Mouse (Mus musculus): ENCODE results near the gene Tmem89. TPM values are rescaled to one million over a fixed set of nuclear protein-coding genes. Genes with fewer than 3 reads are reported as not detected.

Tmem89 gene
- polyA plus RNA-seq, 1 experiment from 2014 or later: 0.48 TPM

DNA sequence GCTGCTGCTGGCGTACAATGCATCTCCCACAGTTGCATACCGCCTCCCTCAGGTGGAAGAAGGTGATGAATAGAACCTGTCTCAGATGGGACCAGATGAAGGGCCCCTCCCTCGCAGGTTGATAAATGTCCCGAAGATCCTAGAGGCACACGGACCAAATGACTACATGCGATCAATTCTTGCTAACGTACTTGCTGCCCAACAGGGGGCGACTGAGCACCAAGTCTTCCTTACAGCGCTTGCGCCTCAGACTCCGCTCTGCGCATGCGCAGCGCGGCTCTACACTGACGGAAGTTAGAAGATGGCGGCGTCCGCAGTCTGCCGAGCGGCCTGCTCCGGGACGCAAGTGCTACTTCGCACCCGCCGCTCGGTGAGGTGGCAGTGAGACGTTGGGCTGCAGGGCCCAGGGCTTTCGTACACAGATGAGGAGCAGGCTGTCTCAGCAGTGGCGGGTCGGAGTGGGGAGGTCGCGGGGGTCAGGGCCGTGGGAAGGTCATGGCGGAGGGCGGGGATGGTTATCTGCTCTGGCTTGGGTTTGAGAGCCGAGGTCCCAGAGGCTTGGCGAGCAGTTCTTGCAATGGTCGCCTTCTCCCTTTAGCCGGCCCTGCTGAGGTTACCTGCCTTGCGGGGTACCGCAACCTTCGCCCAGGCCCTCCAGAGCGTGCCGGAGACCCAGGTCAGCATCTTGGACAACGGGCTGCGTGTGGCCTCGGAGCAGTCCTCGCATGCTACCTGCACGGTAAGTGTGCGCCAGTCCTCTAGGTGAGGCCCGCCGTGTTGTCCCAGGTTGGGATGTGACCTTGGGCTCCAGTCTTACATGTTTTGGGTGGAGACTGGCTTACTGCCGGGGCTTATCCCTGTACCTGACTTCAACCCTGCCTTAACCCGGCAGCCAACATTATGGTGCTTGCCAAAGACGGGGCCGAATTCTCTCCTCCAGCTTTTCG is 22.3 kb downstream of the Tmem89 start, which contains the start of gene Uqcrc1:
Gene Uqcrc1, plus strand, starts transcription at position 216 of the 947 bp plus-strand sequence.
- Histone ChIP-seq H3K4me3 (ENCODE audit: low read depth, low read length) (peak within 1 kb of the TSS; percentile 98), H3K9me3 (ENCODE audit: low read length) (no peaks in the 10 kb centered on the region), H3K36me3 (ENCODE audit: insufficient read depth, low read length) (peaks cover 7% of the 10 kb centered on the region), H3K4me2 (replicated peaks; ENCODE audit: low read depth, low read length) (peak within 1 kb of the TSS; percentile 81), H3K27me3 (replicated peaks; ENCODE audit: insufficient read depth, low read length) (no peaks in the 10 kb centered on the region), H3K9ac (replicated peaks; ENCODE audit: low read depth) (peak within 1 kb of the TSS; percentile 87), H3K27ac (ENCODE audit: low read length) (0 out of 2 replicates have a peak within 1 kb of the TSS, but pooled peaks have one; percentile 57), H3K4me1 (ENCODE audit: insufficient read depth, low read depth, low read length) (no peaks in the 10 kb centered on the region)
- no peak for TF ChIP-seq EP300 (IDR thresholded peaks at IDR 0.05)
- TF ChIP-seq CTCF (IDR thresholded peaks at IDR 0.05): peak; percentile 96
- DNase-seq (ENCODE audit: low spot score) (peak; percentile 98), ATAC-seq (peak; percentile 93)
- under 1% methylated on average over 55 of the region's 58 CpGs for WGBS

GRCm38 (mm10) chr9:108945111-108945510 is 30.7 kb downstream of the Tmem89 start:
- no peak overlapping the region for H3K4me2 ChIP-seq (replicated peaks; ENCODE audit: low read depth, low read length)
- peaks cover 55% of the 10 kb centered on the region for H3K36me3 ChIP-seq (ENCODE audit: insufficient read depth, low read length)
- 72% methylated on average over 9 of the region's 9 CpGs for WGBS
- H3K27ac ChIP-seq (ENCODE audit: low read length): no peak overlapping the region
- TF ChIP-seq EP300 (IDR thresholded peaks at IDR 0.05): no peak
- no peak for TF ChIP-seq CTCF (IDR thresholded peaks at IDR 0.05)
- H3K9ac ChIP-seq (replicated peaks; ENCODE audit: low read depth): no peak overlapping the region
- no peaks in the 10 kb centered on the region for H3K4me1 ChIP-seq (ENCODE audit: insufficient read depth, low read depth, low read length)
- H3K9me3 ChIP-seq (ENCODE audit: low read length): no peaks in the 10 kb centered on the region
- no peak for DNase-seq (ENCODE audit: low spot score)
- no peak overlapping the region for H3K4me3 ChIP-seq (ENCODE audit: low read depth, low read length)
- no peak for ATAC-seq
- no peaks in the 10 kb centered on the region for H3K27me3 ChIP-seq (replicated peaks; ENCODE audit: insufficient read depth, low read length)

DNA sequence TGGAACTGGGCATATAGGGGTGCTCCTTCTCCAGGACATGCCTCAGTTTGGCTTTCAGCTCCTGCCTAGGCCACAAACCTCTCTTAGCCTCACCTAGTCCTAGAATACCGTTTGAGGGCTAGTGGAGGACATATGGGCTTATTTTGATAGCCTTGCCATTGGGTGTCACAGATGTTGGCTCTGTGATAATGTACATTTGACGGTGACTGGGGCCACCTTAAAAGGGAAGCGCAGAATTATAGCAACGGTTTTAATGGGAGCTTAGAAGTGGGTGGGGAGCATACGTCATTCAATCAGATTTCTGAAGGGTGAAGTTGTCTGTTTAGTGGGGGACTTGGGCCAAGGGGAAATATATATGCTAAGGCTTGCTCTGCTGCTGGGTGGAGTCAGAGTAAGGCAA is 31.2 kb downstream of the Tmem89 start:
- no peak overlapping the region for H3K4me2 ChIP-seq (replicated peaks; ENCODE audit: low read depth, low read length)
- WGBS: 87% methylated on average over 5 of the region's 5 CpGs
- no peak for TF ChIP-seq CTCF (IDR thresholded peaks at IDR 0.05)
- TF ChIP-seq EP300 (IDR thresholded peaks at IDR 0.05): no peak
- H3K9me3 ChIP-seq (ENCODE audit: low read length): no peaks in the 10 kb centered on the region
- H3K27me3 ChIP-seq (replicated peaks; ENCODE audit: insufficient read depth, low read length): no peaks in the 10 kb centered on the region
- no peak overlapping the region for H3K9ac ChIP-seq (replicated peaks; ENCODE audit: low read depth)
- H3K4me3 ChIP-seq (ENCODE audit: low read depth, low read length): no peak overlapping the region
- H3K36me3 ChIP-seq (ENCODE audit: insufficient read depth, low read length): peaks cover 58% of the 10 kb centered on the region
- ATAC-seq (no peak), DNase-seq (ENCODE audit: low spot score) (no peak)
- H3K4me1 ChIP-seq (ENCODE audit: insufficient read depth, low read depth, low read length): no peaks in the 10 kb centered on the region
- no peak overlapping the region for H3K27ac ChIP-seq (ENCODE audit: low read length)

DNA sequence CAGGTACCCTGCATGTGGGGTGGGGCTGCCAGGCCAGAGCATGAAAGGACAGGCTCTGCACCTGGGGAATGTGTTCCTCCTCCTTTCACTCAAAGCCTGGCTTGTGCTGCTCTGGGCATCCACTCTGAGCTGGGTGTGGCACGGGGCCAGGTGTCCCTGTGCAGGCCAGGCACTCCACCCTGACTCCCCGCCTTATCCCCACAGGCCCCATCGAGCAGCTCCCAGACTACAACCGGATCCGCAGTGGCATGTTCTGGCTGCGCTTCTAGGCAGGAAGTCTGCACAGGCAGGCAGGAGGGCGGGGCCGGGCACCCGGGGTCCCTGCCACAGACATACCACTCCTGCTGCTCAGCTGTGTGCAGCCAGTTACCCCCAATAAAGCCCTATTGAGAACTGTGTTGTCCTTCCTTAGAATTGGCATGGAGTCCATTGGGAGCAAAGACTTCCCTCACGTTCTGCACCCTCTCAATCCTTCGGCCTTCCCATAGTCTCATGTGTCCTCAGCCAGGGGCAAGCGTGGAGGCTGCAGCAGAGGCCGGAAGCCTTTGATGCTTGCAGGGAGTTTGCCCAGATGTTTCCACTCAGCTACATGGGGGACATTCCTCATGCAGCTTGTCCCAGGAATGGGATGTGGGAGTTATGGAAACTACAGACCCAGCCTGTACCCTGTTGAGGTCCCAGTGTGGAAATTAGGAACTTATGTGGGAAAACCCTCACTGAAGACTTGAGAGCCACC is 35.0 kb downstream of the Tmem89 start:
- H3K27me3 ChIP-seq (replicated peaks; ENCODE audit: insufficient read depth, low read length): no peaks in the 10 kb centered on the region
- TF ChIP-seq CTCF (IDR thresholded peaks at IDR 0.05): no peak
- TF ChIP-seq EP300 (IDR thresholded peaks at IDR 0.05): no peak
- H3K9ac ChIP-seq (replicated peaks; ENCODE audit: low read depth): no peak overlapping the region
- peaks cover 43% of the 10 kb centered on the region for H3K36me3 ChIP-seq (ENCODE audit: insufficient read depth, low read length)
- DNase-seq (ENCODE audit: low spot score): peak; percentile 57
- no peak overlapping the region for H3K4me3 ChIP-seq (ENCODE audit: low read depth, low read length)
- ATAC-seq: peak; percentile 65
- H3K4me2 ChIP-seq (replicated peaks; ENCODE audit: low read depth, low read length): no peak overlapping the region
- WGBS: 52% methylated on average over 13 of the region's 13 CpGs
- H3K9me3 ChIP-seq (ENCODE audit: low read length): no peaks in the 10 kb centered on the region
- peak overlapping the region; percentile 59 for H3K27ac ChIP-seq (ENCODE audit: low read length)
- H3K4me1 ChIP-seq (ENCODE audit: insufficient read depth, low read depth, low read length): no peaks in the 10 kb centered on the region

DNA sequence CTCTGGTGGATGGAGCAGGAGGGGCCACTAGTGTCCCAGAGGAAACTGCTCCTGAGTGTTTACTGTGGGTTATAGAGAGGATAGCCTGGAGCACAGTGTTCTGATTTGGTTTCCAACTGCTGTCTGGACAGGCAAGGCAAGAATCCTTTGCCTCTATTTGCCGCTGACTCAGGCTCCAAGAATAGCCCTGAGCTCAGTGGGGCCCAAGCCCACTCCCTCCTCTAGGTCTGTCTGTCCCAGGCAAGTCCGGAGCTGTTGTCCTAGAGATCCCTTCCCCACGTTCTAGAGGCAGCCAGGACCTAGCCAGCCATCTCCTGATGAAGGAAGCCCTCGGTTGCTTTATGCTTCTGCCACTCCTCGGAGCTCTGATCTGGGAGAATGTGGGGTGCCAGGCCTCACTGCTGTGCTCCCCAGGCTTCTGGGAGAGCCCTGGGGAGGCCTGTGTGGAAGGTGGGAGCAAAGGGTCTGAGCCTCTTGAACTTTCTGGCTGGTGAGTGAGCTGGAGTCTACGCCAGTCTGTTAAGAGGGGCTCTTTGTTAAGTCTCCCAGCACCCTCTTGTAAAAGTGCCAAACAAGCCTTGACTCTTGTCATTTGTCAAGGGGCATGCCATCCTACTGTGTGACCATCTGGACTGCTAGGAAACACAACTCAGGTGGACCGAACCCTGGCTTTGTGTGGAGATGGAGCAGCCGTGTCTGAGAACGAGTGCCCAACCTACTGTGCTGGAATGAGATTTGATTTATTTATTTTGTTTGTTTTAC is 35.7 kb downstream of the Tmem89 start:
- Histone ChIP-seq H3K36me3 (ENCODE audit: insufficient read depth, low read length) (peaks cover 36% of the 10 kb centered on the region), H3K4me3 (ENCODE audit: low read depth, low read length) (no peak overlapping the region), H3K4me2 (replicated peaks; ENCODE audit: low read depth, low read length) (no peak overlapping the region), H3K4me1 (ENCODE audit: insufficient read depth, low read depth, low read length) (no peaks in the 10 kb centered on the region), H3K27ac (ENCODE audit: low read length) (peak overlapping the region; percentile 59), H3K9ac (replicated peaks; ENCODE audit: low read depth) (no peak overlapping the region), H3K9me3 (ENCODE audit: low read length) (no peaks in the 10 kb centered on the region), H3K27me3 (replicated peaks; ENCODE audit: insufficient read depth, low read length) (no peaks in the 10 kb centered on the region)
- DNase-seq (ENCODE audit: low spot score) (no peak), ATAC-seq (peak; percentile 44; the same call in 1 of the 2 replicates)
- TF ChIP-seq EP300 (IDR thresholded peaks at IDR 0.05) (no peak), CTCF (IDR thresholded peaks at IDR 0.05) (no peak)
- WGBS: 77% methylated on average over 9 of the region's 9 CpGs

All from lung, postnatal 0 days (tissue).